Mouse (Mus musculus): Measurements from ENCODE around the gene Gpr83. TPM values are rescaled to one million over a fixed set of nuclear protein-coding genes. Genes with fewer than 3 reads are reported as not detected.

The Gpr83 gene
- under 1 TPM; 0.18 to 0.21 TPM for total RNA-seq (2021)
- long read RNA-seq, experiment 1, result 0 reads
- long read RNA-seq, experiment 2, result 0 reads

DNA sequence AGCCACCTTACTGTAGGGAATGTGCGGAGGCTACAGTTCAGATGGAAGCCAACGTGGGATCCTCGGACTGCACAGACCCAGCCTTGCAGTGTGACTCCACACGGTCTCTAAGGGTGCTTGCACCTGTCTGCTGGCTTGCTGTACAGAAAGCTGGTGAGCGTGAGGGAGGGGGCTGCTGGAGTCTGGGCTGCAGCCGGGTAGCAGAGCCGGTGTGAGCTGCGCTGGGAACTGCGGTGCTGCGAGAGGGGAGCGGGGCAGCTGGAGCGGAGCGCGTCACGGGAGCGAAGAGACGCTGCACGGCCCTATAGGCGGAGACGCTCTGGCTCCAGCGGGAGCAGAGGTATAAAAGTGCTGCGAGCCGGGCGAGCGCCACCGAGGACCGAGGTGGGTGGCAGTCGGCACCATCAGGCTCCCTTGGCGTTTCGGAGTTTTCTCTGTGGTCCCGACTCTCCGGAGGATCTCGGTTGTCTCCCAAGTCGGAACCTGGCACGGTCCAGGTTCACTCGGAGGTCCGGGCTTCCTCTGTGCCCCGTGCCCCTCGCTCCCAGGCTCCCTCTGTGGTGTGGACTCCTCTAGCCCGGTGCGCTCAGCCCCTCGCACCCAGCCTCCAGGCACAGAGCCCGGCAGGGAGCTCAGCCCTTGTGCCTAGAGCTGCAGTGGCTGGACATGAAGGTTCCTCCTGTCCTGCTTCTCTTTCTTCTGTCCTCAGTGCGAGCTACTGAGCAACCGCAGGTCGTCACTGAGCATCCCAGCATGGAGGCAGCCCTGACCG lies at the start of gene Gpr83:
Gene Gpr83 (plus strand): TSS at position 343 of the 772 bp plus-strand sequence.
- DNase-seq, result peak; percentile 37

DNA sequence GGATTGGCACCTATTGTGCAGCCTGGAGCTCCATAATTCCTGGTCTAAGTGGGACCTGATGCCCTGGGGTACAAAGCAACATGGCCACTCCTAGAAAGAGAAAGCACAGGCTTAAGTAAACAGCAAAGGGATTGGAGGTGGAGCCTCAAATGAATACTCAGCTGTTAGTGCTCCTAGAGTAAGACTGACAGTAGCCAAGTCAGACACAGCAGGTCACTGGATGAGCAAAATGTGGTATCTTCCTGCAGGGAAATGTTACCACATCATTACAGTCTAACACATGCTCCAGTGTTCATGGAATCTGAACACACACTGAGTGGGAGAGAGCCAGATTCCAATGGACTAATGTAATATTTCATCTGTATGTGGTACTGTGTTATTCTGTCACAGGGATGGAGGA lies 38.6 kb upstream of the Gpr83 start:
- no peak for DNase-seq

DNA sequence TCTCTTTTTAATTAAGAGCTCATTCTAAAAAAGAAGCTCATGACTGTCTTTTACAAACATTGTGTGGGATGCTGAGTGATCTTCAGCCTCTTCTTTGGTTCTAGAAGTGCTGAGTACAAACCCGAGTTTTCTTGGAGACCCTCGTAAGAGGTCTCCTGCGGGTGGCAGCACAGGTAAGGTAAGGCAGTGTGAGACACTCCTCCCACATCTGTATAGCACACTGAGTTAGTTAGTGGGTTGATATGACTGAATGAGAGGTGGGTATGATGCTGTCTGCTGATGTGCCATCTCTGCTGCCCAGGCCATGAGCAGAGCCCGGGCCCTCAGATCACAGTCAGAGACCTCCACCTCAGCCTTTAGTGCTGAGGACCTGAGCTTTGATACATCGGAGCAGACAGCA lies 35.2 kb upstream of the Gpr83 start:
- DNase-seq, result no peak

- DNase-seq, result no peak
Measured at GRCm38 (mm10) chr9:14827875-14828274, 32.1 kb upstream of the Gpr83 start.

DNA sequence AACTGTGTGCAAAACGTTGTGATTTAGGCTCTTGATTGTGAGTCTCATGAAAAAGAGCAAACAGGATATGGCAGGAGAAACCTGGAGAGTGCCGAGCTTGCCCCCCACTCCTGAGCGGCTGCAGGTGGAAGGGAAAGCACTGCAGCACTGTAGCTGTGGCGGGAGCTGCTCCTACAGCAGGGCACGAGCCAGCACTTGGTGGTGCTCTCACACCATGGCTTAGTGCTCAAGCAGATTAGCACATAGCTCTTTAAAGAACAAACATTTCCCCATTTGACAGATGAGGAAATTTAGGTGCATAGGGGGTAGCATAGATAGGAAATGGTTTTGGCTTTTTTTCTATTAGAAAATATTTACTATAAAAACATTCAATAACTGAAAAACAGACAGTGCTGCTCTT lies 28.0 kb upstream of the Gpr83 start:
- no peak for DNase-seq

- no peak for DNase-seq
Measured at GRCm38 (mm10) chr9:14835335-14836075, 24.5 kb upstream of the Gpr83 start.

DNA sequence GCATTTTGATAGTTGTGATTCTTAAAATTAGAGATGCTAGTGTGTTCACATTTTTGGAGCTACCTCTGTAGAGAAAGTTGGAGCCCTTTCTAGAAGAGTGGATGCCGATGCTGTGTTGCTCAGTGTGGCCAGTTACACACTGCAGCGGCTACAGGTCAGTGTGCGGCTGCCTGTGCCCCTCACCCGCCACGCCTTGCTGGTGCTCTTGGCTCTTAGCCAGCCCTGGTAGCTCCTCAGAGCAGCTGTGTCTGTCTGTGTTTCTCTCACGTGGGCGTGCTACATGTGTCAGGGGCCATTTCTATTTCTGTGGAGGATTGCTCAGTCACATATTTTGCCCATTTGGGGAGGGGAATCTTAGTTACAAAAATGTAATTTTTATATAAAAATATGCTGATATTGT lies 20.5 kb upstream of the Gpr83 start:
- DNase-seq, result peak; percentile 28

DNA sequence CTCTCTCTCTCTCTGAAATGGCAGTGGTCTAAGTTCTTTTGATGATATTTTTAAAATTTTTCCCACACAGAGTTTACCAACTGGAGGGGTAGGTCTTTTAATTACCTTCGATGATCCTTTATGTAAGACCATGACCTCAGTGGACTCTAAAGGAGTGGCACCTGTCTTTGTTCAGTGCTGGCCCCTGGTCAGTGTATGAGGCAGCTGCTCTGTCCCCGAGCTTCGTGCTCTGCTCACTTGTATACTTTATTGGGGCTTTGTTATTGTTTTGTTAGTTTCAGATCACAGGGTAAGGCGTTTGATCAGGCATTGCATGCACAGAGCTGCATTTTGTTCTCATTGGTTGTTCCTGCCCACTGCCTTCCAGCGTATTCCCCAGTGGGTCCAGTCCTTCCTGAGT lies 20.0 kb upstream of the Gpr83 start:
- no peak for DNase-seq

DNA sequence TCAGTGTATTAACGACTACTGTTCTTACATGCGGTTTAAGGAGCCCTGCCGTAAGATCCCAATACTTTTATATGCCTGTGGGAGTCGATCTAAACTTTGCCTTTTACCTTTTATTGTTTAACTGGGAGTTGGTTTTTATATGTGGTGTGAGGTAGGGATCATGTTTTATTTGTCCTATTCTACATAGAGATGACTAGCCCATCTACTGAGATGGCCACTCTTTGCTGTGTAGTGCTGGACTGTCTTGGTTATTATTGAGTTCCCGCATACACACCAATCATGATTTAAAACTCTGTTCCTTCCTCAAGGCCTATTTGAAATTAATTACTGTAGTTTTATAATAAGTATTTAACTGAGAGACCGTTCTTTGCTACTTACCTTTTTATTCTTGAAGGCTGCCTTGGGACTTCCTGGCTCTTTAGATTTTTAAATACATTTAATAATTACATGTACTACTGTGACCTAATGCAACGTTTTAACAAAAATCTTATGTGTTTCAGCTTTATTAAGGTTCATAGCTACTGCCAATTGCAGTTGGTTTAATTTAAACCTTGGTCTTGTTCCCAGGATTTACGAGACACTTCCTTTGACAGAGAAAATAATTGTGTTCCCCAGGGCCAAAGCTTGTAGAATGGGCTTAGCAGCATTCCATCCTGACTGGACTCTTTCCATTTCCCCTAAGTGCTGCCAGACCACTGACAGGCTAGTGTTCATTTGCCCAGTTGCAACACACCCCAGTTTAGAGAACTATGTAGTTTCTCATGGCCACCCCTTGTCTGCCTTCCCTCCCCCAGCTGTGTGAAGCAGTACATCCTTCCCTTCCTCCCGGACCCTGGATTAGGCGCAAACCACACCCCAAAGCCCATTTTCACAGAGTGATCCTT lies 17.9 kb upstream of the Gpr83 start:
- peak; percentile 42 for DNase-seq

DNA sequence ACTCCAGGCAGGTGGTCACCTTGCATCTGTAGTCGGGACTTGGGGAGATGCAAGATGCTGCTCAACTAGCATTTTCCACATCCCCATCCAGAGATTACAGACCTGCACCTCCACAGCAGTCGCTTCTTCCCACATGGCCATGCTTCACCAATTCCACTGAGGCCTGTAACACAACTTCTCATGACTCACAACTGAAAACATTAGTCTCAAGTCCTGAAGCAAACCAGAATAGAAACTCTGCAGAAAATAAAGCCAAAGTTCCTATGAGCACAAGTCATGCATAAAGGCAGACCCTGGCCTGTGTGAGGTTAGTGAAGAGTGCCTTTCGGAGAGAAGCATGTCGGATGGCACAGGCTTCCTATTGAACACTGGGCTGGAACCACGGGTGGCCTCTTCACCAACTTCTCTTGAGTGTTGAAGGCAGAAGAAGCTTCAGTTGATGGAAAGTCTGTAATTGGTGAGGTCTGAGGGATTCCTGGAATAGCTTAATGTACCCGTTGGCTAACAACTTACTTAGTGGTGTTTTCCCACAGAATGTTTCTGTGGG lies 16.6 kb upstream of the Gpr83 start:
- DNase-seq, result no peak

GRCm38 (mm10) chr9:14843901-14844300 lies 16.1 kb upstream of the Gpr83 start:
- DNase-seq, result no peak

DNA sequence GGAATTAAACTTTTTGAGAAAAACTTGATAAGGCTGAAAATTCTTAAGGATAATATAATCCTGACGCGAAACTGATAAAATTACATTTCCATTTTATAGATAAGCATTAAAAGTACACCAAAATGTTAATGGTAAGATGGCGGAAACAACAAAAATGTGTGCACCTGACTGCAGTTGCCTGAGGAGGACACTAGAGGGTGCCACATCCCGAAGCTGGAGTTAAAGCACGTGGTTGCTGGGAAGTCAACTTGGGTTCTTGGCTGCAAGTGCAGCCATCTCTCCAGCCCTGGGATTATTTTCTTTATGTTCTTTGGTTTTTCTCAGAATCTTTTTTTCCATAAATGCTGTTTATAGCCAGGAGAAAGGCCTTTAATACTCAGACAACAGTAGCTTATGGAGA lies 13.6 kb upstream of the Gpr83 start:
- DNase-seq, result no peak

DNA sequence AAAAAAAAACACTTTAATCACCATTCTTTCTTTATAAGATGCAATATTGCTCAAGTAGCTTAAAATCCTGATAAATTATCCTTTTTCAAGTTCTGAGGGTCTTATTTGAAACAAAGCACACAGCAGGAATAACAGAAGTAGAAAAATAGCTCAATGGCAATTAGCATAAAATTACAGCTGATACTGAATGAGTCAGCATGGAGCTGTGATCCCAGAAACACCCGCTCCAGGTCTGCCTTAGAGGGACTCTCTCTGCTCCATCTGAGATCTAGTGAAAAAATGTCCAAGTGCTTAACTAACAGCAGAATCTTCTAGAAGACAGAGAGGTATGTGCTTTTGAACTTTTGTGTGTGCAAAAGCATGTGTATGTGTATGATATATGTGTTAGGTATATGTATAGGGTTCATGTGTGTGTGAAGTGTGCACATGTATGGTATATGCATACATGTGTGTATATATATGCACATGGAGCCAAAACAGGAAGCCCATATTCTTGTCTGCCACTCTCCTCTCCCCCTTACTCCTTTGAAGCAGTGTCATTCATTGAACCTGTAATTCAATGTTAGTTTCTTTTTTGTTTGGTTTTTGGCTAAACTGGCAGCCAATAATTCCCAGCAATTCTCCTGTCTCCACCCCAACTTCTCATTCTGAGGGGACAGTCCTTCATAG lies 11.6 kb upstream of the Gpr83 start:
- no peak for DNase-seq

- DNase-seq, result no peak
Measured at GRCm38 (mm10) chr9:14854585-14854984, 5.4 kb upstream of the Gpr83 start.

GRCm38 (mm10) chr9:14856922-14857654 lies 2.9 kb upstream of the Gpr83 start:
- DNase-seq, result peak; percentile 43

DNA sequence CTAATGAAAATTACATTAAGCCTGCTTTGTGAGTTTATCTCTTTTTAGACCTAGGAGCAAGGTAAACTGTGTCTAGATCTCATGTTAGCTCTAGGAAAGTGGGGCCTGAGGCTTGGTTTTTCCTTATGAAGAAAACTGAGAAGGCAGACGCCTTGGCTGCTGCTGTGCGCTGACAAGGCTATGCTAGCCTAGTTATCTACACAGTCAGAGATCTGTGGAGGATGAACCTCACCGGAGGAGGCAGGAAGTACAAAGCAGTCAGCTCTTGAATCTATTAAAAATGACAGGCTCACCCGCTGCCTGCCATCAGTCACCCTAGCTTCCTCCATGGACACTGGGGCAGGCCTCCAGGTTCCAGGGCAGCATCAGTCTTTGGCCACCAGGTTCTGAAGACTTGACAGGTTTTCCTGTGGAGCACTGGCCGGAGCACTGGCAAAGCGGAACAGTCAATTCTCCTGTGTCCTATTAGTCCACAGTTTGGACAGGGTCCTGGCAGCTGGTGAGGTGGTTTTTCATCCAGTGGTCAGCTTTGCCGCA lies 1.8 kb upstream of the Gpr83 start:
- no peak for DNase-seq

- DNase-seq, result no peak
Measured at GRCm38 (mm10) chr9:14858782-14859181, 1.2 kb upstream of the Gpr83 start.

GRCm38 (mm10) chr9:14863126-14863525 lies 3.1 kb downstream of the Gpr83 start:
- no peak for DNase-seq

DNA sequence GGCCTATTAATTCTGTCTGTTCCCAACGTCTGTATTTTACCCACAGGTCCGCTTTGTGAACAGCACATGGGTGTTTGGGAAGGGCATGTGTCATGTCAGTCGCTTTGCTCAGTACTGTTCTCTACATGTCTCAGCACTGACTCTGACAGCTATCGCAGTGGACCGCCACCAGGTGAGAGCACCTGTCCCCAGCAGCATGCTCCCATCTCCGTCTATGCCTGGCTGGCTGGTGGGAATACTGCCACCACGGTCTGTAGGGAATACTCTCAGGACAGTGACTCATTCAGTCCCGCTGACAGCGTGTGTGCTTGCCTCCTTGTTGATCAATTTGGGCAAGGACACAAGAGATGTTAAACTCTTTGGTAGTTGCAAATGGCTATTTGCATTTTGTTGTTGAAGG lies 4.7 kb downstream of the Gpr83 start:
- no peak for DNase-seq

DNA sequence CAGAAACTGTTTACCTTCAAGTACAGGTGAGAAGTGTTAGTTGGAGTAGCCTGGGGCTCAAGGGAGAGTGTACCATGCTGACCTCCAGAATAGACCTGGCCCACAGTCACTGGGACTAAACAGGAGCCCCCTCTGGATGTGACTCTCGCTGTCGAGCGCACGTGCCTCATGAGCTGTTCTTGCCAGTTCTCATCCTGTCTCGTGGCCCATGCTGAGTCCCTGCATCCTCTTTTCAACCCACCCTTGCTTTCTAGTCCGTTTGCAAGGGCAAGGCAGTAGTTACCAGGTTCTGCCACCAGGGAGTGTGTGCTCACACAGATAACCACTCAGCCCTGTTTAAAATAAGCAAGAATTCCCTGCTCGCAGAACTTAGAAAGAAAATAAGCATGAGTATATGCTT lies 6.9 kb downstream of the Gpr83 start:
- peak; percentile 72 for DNase-seq

GRCm38 (mm10) chr9:14868326-14868725 lies 8.3 kb downstream of the Gpr83 start:
- no peak for DNase-seq
